Mouse (Mus musculus) neural tube, embryonic 12.5 days (tissue): ENCODE results near the gene Camk1g. TPM values are rescaled to one million over a fixed set of nuclear protein-coding genes. Genes with fewer than 3 reads are reported as not detected.
A peak's percentile ranks its signal among the peaks of the same experiment; 100 is the strongest.

Experiments used
- ATAC-seq: fragments of 200-750 bp; cut with Nextera tagmentation; 2 replicates; pipeline ENCODE4 v1.8.0; 2017; ENCODE audit warnings: low read depth, mild to moderate bottlenecking, moderate TSS enrichment, moderate library complexity; ENCODE audit not compliant: low FRiP score
- H3K27ac ChIP-seq: fragments of 300-500 bp; sonication (generic); 2 replicates; pipeline ENCODE4 v1.5.1; 2016
- H3K27me3 ChIP-seq: fragments of 300-500 bp; sonication (generic); replicated peaks from 2 replicates; pipeline ENCODE4 v1.6.1; 2016; ENCODE audit warnings: mild to moderate bottlenecking
- H3K36me3 ChIP-seq: fragments of 300-500 bp; sonication (generic); 2 replicates; pipeline ENCODE4 v1.6.1; 2016; ENCODE audit warnings: mild to moderate bottlenecking
- H3K4me1 ChIP-seq: fragments of 300-500 bp; sonication (generic); 2 replicates; pipeline ENCODE4 v1.6.1; 2016
- H3K4me2 ChIP-seq: fragments of 300-500 bp; sonication (generic); replicated peaks from 2 replicates; pipeline ENCODE4 v1.6.1; 2016; ENCODE audit warnings: mild to moderate bottlenecking
- H3K4me3 ChIP-seq: fragments of 300-500 bp; sonication (generic); 2 replicates; pipeline ENCODE4 v1.5.1; 2016
- H3K9ac ChIP-seq: fragments of 300-500 bp; sonication (generic); 2 replicates; pipeline ENCODE4 v1.6.1; 2016; ENCODE audit warnings: mild to moderate bottlenecking
- H3K9me3 ChIP-seq: fragments of 300-500 bp; sonication (generic); 2 replicates; pipeline ENCODE4 v1.6.1; 2016; ENCODE audit warnings: mild to moderate bottlenecking
- WGBS: fragments of 180-500 bp; shearing (Covaris S2); methylation state at CpG from one replicate; pipeline ENCODE4 v1.1.7; 2016; 5-methylcytosine and 5-hydroxymethylcytosine counted together
- polyA plus RNA-seq: library from polyadenylated mRNA; unstranded; fragments of >200 nt; fragmentation: Nextera tagmentation; extraction: Ambion mirVana; gene quantifications from 2 replicates; pipeline ENCODE4 v1.2.1, GENCODE M21; 2016

Camk1g gene
- polyA plus RNA-seq, 1 experiment from 2014 or later, result 18.6 TPM

GRCm38 (mm10) chr1:193390004-193390403, 19.9 kb upstream of the Camk1g start:
- Histone ChIP-seq H3K36me3 (no peaks in the 10 kb centered on the region), H3K27ac (peak overlapping the region; percentile 9; the same call in 1 of the 2 replicates), H3K9ac (no peak overlapping the region), H3K4me1 (peaks cover 23% of the 10 kb centered on the region), H3K27me3 (no peaks in the 10 kb centered on the region), H3K4me3 (no peak overlapping the region), H3K4me2 (no peak overlapping the region), H3K9me3 (no peaks in the 10 kb centered on the region)
- ATAC-seq, result no peak
- WGBS, result 50% methylated on average over 12 of the region's 12 CpGs

- 21% methylated on average over 3 of the region's 3 CpGs for WGBS
- no peaks in the 10 kb centered on the region for H3K36me3 ChIP-seq
- H3K9ac ChIP-seq, result no peak overlapping the region
- peak; percentile 18; the same call in 1 of the 2 replicates for ATAC-seq
- no peak overlapping the region for H3K4me2 ChIP-seq
- H3K27ac ChIP-seq, result peak overlapping the region; percentile 48; the same call in 1 of the 2 replicates
- H3K9me3 ChIP-seq, result no peaks in the 10 kb centered on the region
- H3K27me3 ChIP-seq, result no peaks in the 10 kb centered on the region
- H3K4me3 ChIP-seq, result no peak overlapping the region
- H3K4me1 ChIP-seq, result peaks cover 23% of the 10 kb centered on the region
Observed at GRCm38 (mm10) chr1:193389505-193389904, 19.4 kb upstream of the Camk1g start.

GRCm38 (mm10) chr1:193387241-193387640, 17.1 kb upstream of the Camk1g start:
- H3K36me3 ChIP-seq, result no peaks in the 10 kb centered on the region
- WGBS, result 59% methylated on average over 2 of the region's 2 CpGs
- H3K9ac ChIP-seq, result no peak overlapping the region
- no peak for ATAC-seq
- H3K4me3 ChIP-seq, result no peak overlapping the region
- no peaks in the 10 kb centered on the region for H3K9me3 ChIP-seq
- no peaks in the 10 kb centered on the region for H3K27me3 ChIP-seq
- H3K4me1 ChIP-seq, result peaks cover 25% of the 10 kb centered on the region
- H3K27ac ChIP-seq, result no peak overlapping the region
- no peak overlapping the region for H3K4me2 ChIP-seq

GRCm38 (mm10) chr1:193386136-193386535, 16.0 kb upstream of the Camk1g start:
- Histone ChIP-seq H3K9ac (no peak overlapping the region), H3K4me2 (no peak overlapping the region), H3K36me3 (no peaks in the 10 kb centered on the region), H3K27me3 (no peaks in the 10 kb centered on the region), H3K4me3 (no peak overlapping the region), H3K27ac (peak overlapping the region; percentile 10; the same call in 1 of the 2 replicates), H3K9me3 (no peaks in the 10 kb centered on the region), H3K4me1 (peaks cover 32% of the 10 kb centered on the region)
- ATAC-seq, result peak; percentile 18
- WGBS, result under 1% methylated on average over 5 of the region's 5 CpGs

GRCm38 (mm10) chr1:193382841-193383462, 12.9 kb upstream of the Camk1g start:
- 6% methylated on average over 8 of the region's 8 CpGs for WGBS
- Histone ChIP-seq H3K4me2 (peak overlapping the region; percentile 52), H3K9me3 (no peaks in the 10 kb centered on the region), H3K27ac (no peak overlapping the region), H3K9ac (no peak overlapping the region), H3K36me3 (no peaks in the 10 kb centered on the region), H3K4me1 (peaks cover 13% of the 10 kb centered on the region), H3K4me3 (0 out of 2 replicates have a peak overlapping the region, but pooled peaks have one; percentile 5), H3K27me3 (no peaks in the 10 kb centered on the region)
- ATAC-seq, result peak; percentile 54

- Histone ChIP-seq H3K36me3 (no peaks in the 10 kb centered on the region), H3K27ac (no peak overlapping the region), H3K9ac (no peak overlapping the region), H3K4me2 (peak overlapping the region; percentile 52), H3K27me3 (no peaks in the 10 kb centered on the region), H3K9me3 (no peaks in the 10 kb centered on the region), H3K4me3 (0 out of 2 replicates have a peak overlapping the region, but pooled peaks have one; percentile 5), H3K4me1 (peaks cover 13% of the 10 kb centered on the region)
- ATAC-seq, result peak; percentile 76
- under 1% methylated on average over 8 of the region's 8 CpGs for WGBS
Observed at GRCm38 (mm10) chr1:193382435-193382834, 12.3 kb upstream of the Camk1g start.

- H3K27me3 ChIP-seq, result no peaks in the 10 kb centered on the region
- H3K9me3 ChIP-seq, result no peaks in the 10 kb centered on the region
- H3K4me3 ChIP-seq, result no peak overlapping the region
- 29% methylated on average over 11 of the region's 11 CpGs for WGBS
- H3K27ac ChIP-seq, result no peak overlapping the region
- ATAC-seq, result peak; percentile 25; the same call in 1 of the 2 replicates
- H3K9ac ChIP-seq, result no peak overlapping the region
- H3K4me1 ChIP-seq, result peaks cover 13% of the 10 kb centered on the region
- peak overlapping the region; percentile 52 for H3K4me2 ChIP-seq
- H3K36me3 ChIP-seq, result no peaks in the 10 kb centered on the region
Observed at GRCm38 (mm10) chr1:193381597-193382404, 11.7 kb upstream of the Camk1g start.

- H3K9me3 ChIP-seq, result no peaks in the 10 kb centered on the region
- H3K27me3 ChIP-seq, result no peaks in the 10 kb centered on the region
- no peak overlapping the region for H3K9ac ChIP-seq
- H3K4me2 ChIP-seq, result no peak overlapping the region
- no peak overlapping the region for H3K4me3 ChIP-seq
- H3K27ac ChIP-seq, result no peak overlapping the region
- WGBS, result 90% methylated on average over 5 of the region's 5 CpGs
- H3K36me3 ChIP-seq, result no peaks in the 10 kb centered on the region
- H3K4me1 ChIP-seq, result peaks cover 8% of the 10 kb centered on the region; the same call in 1 of the 2 replicates
- ATAC-seq, result no peak
Observed at GRCm38 (mm10) chr1:193380877-193381276, 10.8 kb upstream of the Camk1g start.

GRCm38 (mm10) chr1:193379634-193380033, 9.5 kb upstream of the Camk1g start:
- no peak overlapping the region for H3K4me3 ChIP-seq
- no peak overlapping the region for H3K9ac ChIP-seq
- H3K4me2 ChIP-seq, result no peak overlapping the region
- WGBS, result 68% methylated on average over 6 of the region's 6 CpGs
- H3K4me1 ChIP-seq, result peaks cover 8% of the 10 kb centered on the region; the same call in 1 of the 2 replicates
- H3K9me3 ChIP-seq, result no peaks in the 10 kb centered on the region
- no peaks in the 10 kb centered on the region for H3K27me3 ChIP-seq
- no peak for ATAC-seq
- no peak overlapping the region for H3K27ac ChIP-seq
- H3K36me3 ChIP-seq, result no peaks in the 10 kb centered on the region

- H3K27me3 ChIP-seq, result no peaks in the 10 kb centered on the region
- no peak overlapping the region for H3K27ac ChIP-seq
- no peak overlapping the region for H3K4me2 ChIP-seq
- no peak overlapping the region for H3K9ac ChIP-seq
- peaks cover under 1% of the 10 kb centered on the region; the same call in 1 of the 2 replicates for H3K4me1 ChIP-seq
- 39% methylated on average over 4 of the region's 4 CpGs for WGBS
- H3K9me3 ChIP-seq, result no peaks in the 10 kb centered on the region
- H3K36me3 ChIP-seq, result no peaks in the 10 kb centered on the region
- peak; percentile 70 for ATAC-seq
- no peak overlapping the region for H3K4me3 ChIP-seq
Observed at GRCm38 (mm10) chr1:193376478-193377134, 6.5 kb upstream of the Camk1g start.

- Histone ChIP-seq H3K4me2 (no peak overlapping the region), H3K27ac (no peak overlapping the region), H3K4me1 (peaks cover 12% of the 10 kb centered on the region; the same call in 1 of the 2 replicates), H3K36me3 (no peaks in the 10 kb centered on the region), H3K9ac (no peak overlapping the region), H3K9me3 (no peaks in the 10 kb centered on the region), H3K4me3 (no peak overlapping the region), H3K27me3 (no peaks in the 10 kb centered on the region)
- WGBS, result 83% methylated on average over 6 of the region's 6 CpGs
- ATAC-seq, result no peak
Observed at GRCm38 (mm10) chr1:193373906-193374413, 3.9 kb upstream of the Camk1g start.

GRCm38 (mm10) chr1:193369091-193369490, 1.0 kb downstream of the Camk1g start:
- 54% methylated on average over 8 of the region's 8 CpGs for WGBS
- no peaks in the 10 kb centered on the region for H3K9me3 ChIP-seq
- H3K9ac ChIP-seq, result peak overlapping the region; percentile 50
- H3K36me3 ChIP-seq, result no peaks in the 10 kb centered on the region
- H3K27ac ChIP-seq, result no peak overlapping the region
- no peaks in the 10 kb centered on the region for H3K27me3 ChIP-seq
- ATAC-seq, result no peak
- H3K4me1 ChIP-seq, result peaks cover 27% of the 10 kb centered on the region
- H3K4me2 ChIP-seq, result peak overlapping the region; percentile 63
- H3K4me3 ChIP-seq, result peak overlapping the region; percentile 40
